Mouse (Mus musculus): ENCODE results near the gene St8sia2.

The St8sia2 gene

DNA sequence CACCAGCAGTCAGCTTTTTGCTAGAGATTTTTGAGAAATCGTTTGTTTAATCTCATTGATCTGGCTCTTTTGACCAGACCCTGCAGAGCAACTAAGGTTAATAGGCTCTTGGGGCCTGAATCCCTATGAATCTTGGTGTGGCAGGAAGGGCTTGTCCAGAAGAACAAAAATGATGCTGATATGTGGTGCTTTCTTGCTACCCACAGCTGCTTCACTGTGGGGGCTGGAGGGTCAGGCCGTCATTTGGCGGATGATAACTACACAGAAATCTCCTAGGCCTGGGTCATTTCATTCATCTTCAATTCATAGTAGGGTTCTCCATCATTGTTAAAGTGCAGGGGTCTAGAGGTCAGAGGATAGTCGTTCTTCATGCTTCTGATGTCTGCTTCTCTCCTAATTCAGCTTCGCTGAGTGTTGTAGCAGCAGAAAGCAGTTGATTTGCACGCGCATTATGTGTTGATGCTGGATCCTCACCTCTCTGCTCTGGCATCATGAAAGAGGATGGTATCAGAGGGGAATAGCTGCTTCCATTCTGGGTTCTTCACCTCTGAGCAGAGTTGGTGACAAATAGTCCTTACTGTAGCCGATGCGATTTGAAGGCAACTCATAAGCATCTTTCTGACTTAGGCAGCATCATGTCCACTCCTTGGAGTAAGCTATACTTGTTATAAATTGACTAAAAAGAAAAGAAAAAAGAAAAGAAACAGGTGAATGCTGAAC is 122.4 kb downstream of the St8sia2 start:
- no peak for DNase-seq (ENCODE audit: inconsistent age in 2 of 2, low spot score in 1 of 2)

DNA sequence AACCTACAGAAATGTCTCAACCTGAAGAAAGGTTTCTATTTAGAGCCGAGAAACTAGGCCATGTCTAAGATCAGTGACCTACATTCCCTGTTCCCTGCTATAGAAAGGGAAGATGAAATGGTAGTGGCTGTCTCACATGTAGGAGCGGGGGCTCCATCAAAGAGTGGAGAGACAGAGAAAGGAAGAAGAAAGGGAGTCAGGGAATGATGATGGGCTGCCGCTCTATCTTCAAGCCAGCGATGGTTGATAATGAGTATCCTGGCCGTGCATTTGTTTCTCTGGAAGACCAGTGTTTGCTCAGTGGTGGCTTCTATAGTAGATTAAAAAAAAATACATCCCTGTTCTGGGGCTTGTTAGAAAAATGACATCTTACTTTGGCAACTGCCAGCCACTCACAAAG is 123.0 kb downstream of the St8sia2 start:
- DNase-seq (ENCODE audit: inconsistent age in 2 of 2, low spot score in 1 of 2): no peak
